Mouse (Mus musculus) forebrain, embryonic 10.5 days (tissue): ENCODE measurements around the gene Kremen1. TPM values are rescaled to one million over a fixed set of nuclear protein-coding genes. Genes with fewer than 3 reads are reported as not detected.
A peak's percentile ranks its signal among the peaks of the same experiment; 100 is the strongest.

Source experiments
- DNase-seq: peaks from one replicate; pipeline ENCODE4 v3.0.0-alpha.2; 2017; ENCODE audit warnings: low spot score; ENCODE audit errors: extremely low spot score
- H3K27ac ChIP-seq: fragments of 300-500 bp; sonication (generic); 2 replicates; pipeline ENCODE4 v1.5.1; 2016; ENCODE audit warnings: mild to moderate bottlenecking
- H3K27me3 ChIP-seq: fragments of 300-500 bp; sonication (generic); 2 replicates; pipeline ENCODE4 v1.6.1; 2016; ENCODE audit warnings: mild to moderate bottlenecking; ENCODE audit not compliant: poor library complexity, severe bottlenecking
- H3K36me3 ChIP-seq: fragments of 300-500 bp; sonication (generic); replicated peaks from 2 replicates; pipeline ENCODE4 v1.6.1; 2016; ENCODE audit warnings: mild to moderate bottlenecking, moderate library complexity
- H3K4me1 ChIP-seq: fragments of 300-500 bp; sonication (generic); 2 replicates; pipeline ENCODE4 v1.6.1; 2016
- H3K4me3 ChIP-seq: fragments of 300-500 bp; sonication (generic); 2 replicates; pipeline ENCODE4 v1.5.1; 2016; ENCODE audit warnings: mild to moderate bottlenecking, moderate library complexity
- H3K9me3 ChIP-seq: fragments of 300-500 bp; sonication (generic); 2 replicates; pipeline ENCODE4 v1.6.1; 2016; ENCODE audit warnings: mild to moderate bottlenecking, moderate library complexity
- WGBS: fragments of 180-500 bp; shearing (Covaris S2); methylation state at CpG from one replicate; pipeline ENCODE4 v1.1.7; 2016; 5-methylcytosine and 5-hydroxymethylcytosine counted together
- polyA plus RNA-seq: library from polyadenylated mRNA; unstranded; fragments of >200 nt; fragmentation: Nextera tagmentation; extraction: Ambion mirVana; gene quantifications from 2 replicates; pipeline ENCODE4 v1.2.1, GENCODE M21; 2016

Gene Kremen1
- polyA plus RNA-seq, 1 experiment from 2014 or later: 11.4 TPM

DNA sequence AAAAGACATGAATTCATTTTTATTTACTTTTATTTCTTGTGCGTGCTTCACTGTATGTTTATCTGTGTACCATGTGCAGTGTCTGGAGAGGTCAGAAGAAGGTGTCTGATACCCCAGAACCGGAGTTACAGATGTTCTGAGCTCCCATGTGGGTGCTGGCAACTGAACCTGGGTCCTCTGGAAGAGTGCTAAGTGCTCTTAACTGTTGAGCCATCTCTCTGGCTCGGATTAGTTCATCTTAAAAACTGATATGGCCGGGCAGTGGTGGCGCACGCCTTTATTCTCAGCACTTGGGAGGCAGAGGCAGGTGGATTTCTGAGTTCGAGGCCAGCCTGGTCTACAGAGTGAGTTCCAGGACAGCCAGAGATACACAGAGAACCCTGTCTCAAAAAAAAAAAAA is 18.1 kb downstream of the Kremen1 start:
- no peaks in the 10 kb centered on the region for H3K9me3 ChIP-seq
- H3K4me1 ChIP-seq: peaks cover 58% of the 10 kb centered on the region
- DNase-seq: no peak
- H3K4me3 ChIP-seq: no peak overlapping the region
- H3K36me3 ChIP-seq: peaks cover 21% of the 10 kb centered on the region
- WGBS: 96% methylated on average over 7 of the region's 7 CpGs
- H3K27ac ChIP-seq: no peak overlapping the region
- H3K27me3 ChIP-seq: no peaks in the 10 kb centered on the region

DNA sequence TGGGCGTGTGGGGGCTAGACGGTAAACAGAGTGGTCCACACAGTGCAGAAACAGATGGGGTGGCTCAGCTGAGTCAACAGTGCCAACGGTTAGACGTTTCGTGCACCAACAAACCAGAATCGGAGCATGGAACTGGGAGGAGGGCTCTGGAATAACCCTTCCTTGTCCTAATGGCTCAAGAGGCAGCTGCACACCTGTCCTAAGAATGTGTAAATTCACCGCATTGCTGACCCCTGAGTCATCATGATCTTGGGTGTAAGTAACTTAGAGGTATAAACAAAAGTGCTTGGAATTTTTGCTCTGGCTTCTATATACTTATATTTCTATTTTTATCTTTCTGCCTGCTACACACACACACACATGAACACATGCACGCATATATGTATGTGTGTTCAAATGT is 19.2 kb downstream of the Kremen1 start:
- Histone ChIP-seq H3K4me1 (peaks cover 50% of the 10 kb centered on the region), H3K9me3 (no peaks in the 10 kb centered on the region), H3K36me3 (peaks cover 32% of the 10 kb centered on the region), H3K4me3 (no peak overlapping the region), H3K27me3 (no peaks in the 10 kb centered on the region), H3K27ac (no peak overlapping the region)
- WGBS: 93% methylated on average over 8 of the region's 8 CpGs
- DNase-seq: no peak

DNA sequence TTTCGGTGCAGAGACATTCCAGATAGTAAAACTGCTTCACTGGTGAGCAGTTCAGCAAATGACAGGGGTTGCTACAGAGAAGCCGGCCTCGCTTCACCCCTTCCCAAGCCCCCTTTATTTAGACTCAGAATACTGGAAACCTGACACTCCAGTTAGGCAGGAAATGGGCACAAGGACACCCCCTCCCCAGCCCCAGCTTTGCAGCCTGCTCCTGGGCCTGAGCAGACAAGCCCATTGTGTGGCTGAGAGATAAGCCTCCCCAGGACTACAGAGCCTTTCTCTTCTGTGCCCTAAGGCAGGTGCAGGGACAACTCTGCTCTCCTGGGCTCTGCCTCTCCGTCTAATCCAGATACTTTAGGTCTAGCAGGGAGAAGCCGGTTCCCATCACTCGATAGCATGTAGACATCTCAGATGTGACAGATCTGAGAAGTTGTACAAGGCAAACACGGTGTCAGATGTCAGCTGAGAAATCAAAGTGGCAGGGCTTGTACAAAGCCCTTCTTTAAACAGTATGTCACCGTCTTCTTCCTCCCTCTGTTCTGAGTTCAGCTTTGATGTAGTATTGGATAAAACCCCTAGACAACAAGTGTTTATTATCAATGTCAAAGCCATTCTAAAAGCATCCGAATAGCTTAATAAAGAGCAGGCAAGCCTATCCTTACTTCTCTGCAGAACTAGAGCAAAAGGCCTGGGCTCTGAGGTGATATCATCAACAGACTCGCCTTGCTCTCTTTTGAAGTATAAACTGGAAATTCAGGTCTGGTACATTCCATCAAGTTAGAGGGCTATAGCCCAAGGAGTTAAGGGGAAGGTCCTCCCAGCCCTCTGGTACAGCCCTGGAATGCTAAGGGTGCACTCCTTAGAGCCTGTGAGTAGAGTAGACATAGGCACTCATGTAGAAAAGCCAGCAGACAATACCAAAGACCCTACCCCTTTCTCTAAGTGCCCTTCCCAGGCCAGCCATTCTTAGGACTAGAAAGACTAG is 21.4 kb downstream of the Kremen1 start:
- H3K4me1 ChIP-seq: peaks cover 58% of the 10 kb centered on the region
- no peaks in the 10 kb centered on the region for H3K9me3 ChIP-seq
- peak; percentile 49 for DNase-seq
- peak overlapping the region; percentile 9; the same call in 1 of the 2 replicates for H3K4me3 ChIP-seq
- H3K27ac ChIP-seq: peak overlapping the region; percentile 78
- H3K36me3 ChIP-seq: peaks cover 35% of the 10 kb centered on the region
- 9% methylated on average over 10 of the region's 10 CpGs for WGBS
- no peaks in the 10 kb centered on the region for H3K27me3 ChIP-seq

DNA sequence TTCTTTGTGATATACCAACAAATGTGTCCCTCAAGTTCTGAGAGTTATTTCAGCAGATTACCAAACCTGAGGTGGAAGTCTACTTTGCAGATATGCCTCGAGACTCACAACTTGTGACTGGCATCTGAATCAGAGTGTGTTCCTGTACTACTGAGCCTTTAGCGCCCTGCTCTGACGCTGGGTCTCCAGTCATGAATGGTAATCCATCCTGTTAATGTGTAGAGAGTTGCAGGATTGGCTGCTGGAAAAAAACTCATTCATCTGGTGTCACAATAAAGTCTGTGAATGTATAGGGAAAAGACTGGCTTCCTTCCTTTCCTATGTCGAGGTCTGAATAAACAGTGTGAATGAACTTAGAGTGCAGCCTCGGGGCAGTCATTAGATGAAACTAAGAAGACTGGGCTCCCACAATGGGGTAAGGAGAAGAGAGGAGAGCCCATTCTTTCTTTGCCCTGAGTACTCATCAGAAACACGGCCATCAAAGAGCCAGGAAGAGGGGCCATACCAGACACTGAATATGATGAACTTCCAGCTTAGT is 41.4 kb downstream of the Kremen1 start:
- no peak for DNase-seq
- Histone ChIP-seq H3K4me1 (peaks cover 32% of the 10 kb centered on the region), H3K27me3 (no peaks in the 10 kb centered on the region), H3K36me3 (no peaks in the 10 kb centered on the region), H3K9me3 (no peaks in the 10 kb centered on the region), H3K27ac (peak overlapping the region; percentile 12; the same call in 1 of the 2 replicates), H3K4me3 (no peak overlapping the region)
- WGBS: 34% methylated on average over 6 of the region's 6 CpGs

DNA sequence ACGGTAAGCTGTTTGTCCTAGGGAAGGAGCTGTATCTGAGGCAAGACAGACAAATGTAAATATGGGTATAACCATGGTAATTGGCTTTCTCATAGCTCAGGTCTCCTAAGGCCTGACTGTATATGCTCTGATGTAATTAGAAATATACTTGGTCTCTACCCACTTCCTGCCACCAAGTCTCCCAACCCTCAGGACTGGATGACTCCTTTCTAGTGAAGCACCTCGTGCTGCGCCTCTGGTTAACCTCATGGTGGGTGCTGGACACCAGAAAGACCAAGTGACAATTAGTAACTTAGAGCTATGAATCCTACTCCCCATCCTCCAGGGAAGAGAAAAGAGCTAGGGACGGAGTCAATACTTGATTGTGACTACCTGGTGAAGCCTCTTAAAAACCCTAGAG is 42.0 kb downstream of the Kremen1 start:
- H3K4me3 ChIP-seq: no peak overlapping the region
- H3K36me3 ChIP-seq: 0 out of 2 replicates have a peak, but pooled peaks cover 2% of the 10 kb centered on the region
- H3K27ac ChIP-seq: no peak overlapping the region
- H3K27me3 ChIP-seq: no peaks in the 10 kb centered on the region
- H3K4me1 ChIP-seq: peaks cover 32% of the 10 kb centered on the region
- DNase-seq: no peak
- no peaks in the 10 kb centered on the region for H3K9me3 ChIP-seq
- WGBS: 97% methylated on average over 4 of the region's 4 CpGs

DNA sequence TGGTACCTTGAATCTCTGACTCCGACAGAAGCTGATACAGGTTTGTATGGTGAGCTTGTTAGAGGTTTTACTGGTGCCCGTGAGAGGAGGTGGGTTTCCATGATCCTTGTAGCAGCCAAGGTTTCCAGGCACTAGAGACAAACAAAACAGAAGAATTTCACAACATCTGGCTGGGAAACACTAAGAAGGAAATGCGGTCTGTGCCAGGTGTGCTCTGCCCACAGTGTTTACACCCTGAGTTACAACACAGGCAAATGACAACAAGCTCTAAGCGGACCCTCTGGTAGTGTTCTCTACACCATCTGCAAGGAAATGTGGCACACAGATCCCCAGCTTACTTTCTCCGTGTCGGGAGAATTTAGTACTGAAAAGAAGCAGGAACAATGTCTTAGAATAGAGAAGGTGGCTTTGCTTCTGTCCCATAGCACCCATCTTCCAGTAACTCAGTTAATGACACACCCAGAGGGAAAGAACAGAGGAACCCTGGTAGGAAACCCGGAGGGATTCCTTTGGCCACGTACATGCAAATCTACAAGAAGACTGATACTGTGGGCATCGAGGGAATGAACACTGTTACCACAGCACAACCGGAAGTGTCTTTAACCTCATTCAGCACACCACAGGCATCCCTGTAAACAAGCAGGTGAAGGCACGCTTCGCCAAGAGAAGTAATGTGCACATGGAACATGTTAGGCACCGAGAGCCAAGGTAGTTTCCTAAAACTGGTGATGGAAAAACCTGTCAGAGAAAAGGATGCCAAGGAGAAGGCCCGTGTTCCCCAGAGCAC is 45.8 kb downstream of the Kremen1 start:
- Histone ChIP-seq H3K27ac (no peak overlapping the region), H3K36me3 (0 out of 2 replicates have a peak, but pooled peaks cover 3% of the 10 kb centered on the region), H3K27me3 (no peaks in the 10 kb centered on the region), H3K4me1 (peaks cover 33% of the 10 kb centered on the region), H3K9me3 (no peaks in the 10 kb centered on the region), H3K4me3 (no peak overlapping the region)
- DNase-seq: no peak
- whole genome bisulfite sequencing: 89% methylated on average over 14 of the region's 14 CpGs

DNA sequence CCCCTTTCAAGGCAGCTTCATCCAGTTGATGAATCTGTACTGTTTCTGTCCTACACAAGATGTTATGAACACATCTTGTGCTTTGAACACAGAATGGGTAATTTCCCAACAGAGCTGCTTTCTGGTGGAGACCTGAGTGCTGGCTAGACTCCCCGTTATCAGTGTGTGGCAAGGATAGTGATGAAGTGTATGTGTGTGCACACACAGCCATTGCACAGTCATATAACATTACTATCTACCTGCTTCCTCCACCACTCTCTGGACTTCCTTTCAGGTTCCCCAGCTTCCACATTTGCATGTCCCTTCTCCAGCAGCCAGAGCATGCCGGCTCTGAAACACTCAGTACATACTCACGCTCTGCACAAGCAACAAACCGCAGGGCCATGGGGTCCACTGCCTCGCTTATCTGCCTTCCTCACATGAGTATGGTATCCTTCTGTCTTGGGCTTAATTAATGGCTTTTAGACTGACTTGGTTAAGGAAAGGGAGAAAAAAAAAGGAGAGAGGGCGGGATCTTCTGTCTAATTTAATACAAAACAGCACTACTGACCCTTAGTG is 46.8 kb downstream of the Kremen1 start:
- peaks cover 8% of the 10 kb centered on the region for H3K36me3 ChIP-seq
- H3K27me3 ChIP-seq: no peaks in the 10 kb centered on the region
- H3K9me3 ChIP-seq: no peaks in the 10 kb centered on the region
- H3K4me1 ChIP-seq: peaks cover 23% of the 10 kb centered on the region
- H3K27ac ChIP-seq: no peak overlapping the region
- DNase-seq: no peak
- WGBS: 94% methylated on average over 6 of the region's 6 CpGs
- H3K4me3 ChIP-seq: no peak overlapping the region

DNA sequence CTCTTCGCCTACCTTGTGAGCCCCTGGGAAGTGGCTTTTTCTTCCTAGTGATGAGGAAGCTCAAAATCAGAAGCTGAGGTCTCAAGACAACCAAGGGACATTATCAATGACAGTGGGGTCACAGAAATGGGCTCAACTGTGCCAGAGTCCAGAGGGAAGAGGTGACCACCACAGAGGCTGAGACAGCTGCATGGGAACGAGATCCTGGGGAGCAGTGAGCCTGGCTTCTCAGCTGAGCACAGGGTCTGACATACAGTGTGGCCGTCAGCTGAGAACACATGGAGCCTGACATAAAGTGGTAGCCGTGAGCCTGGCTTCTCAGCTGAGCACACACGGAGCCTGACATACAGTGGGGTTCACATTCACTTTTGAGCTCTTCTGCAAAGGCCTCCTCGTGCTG is 58.3 kb downstream of the Kremen1 start:
- H3K27ac ChIP-seq: 0 out of 2 replicates have a peak overlapping the region, but pooled peaks have one; percentile 35
- WGBS: 88% methylated on average over 6 of the region's 6 CpGs
- no peaks in the 10 kb centered on the region for H3K27me3 ChIP-seq

DNA sequence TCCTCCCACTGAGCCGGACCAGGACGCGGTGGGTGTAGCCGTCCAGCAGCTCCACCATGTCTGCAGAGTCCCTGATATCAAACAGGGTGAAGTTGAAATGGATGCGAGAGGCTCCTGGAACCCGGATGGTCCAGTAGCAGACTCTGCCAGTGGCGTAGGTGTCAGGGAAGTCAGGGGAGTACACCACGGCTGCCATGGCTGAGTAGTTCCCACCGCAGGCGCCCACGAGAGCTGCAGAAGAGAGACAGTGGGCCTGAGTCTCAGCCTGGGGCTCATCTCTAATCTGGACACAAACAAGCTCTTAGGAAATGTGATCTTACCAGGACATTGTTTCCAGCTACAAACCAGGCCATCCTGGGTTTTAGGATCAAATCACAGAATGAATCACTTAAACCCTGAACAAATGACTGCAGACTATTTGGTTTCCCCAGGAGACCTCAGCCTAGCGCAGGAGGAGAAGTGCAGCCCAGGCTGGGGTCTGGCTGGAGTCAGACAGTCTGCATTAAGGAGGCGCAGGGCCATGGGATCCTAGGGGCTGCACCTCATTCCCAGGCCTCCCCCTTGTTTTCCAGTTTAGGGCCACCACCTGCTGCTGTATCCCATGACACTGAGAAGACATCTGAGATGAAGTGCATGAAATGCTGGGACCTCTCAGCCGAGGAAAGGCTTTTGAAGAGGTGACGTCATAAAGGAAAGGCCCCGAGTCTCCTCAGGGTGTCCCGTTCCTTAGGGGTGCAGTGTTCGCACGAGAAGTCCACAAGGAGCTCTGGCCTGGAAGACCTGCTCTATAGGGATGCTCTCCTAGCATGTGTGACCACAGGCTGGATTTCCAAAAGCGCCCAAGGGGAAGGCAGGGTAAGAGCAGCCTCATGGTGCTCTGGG is 59.3 kb downstream of the Kremen1 start:
- Histone ChIP-seq H3K4me1 (peaks cover 28% of the 10 kb centered on the region), H3K36me3 (peaks cover 37% of the 10 kb centered on the region), H3K4me3 (no peak overlapping the region), H3K27ac (peak overlapping the region; percentile 21; the same call in 1 of the 2 replicates), H3K9me3 (no peaks in the 10 kb centered on the region), H3K27me3 (no peaks in the 10 kb centered on the region)
- no peak for DNase-seq
- WGBS: 83% methylated on average over 20 of the region's 20 CpGs

More for the DNA sequence above, 58.3 kb downstream of the Kremen1 start:
- Histone ChIP-seq H3K9me3 (no peaks in the 10 kb centered on the region), H3K4me3 (no peak overlapping the region), H3K4me1 (peaks cover 24% of the 10 kb centered on the region), H3K36me3 (peaks cover 38% of the 10 kb centered on the region)
- DNase-seq: no peak

DNA sequence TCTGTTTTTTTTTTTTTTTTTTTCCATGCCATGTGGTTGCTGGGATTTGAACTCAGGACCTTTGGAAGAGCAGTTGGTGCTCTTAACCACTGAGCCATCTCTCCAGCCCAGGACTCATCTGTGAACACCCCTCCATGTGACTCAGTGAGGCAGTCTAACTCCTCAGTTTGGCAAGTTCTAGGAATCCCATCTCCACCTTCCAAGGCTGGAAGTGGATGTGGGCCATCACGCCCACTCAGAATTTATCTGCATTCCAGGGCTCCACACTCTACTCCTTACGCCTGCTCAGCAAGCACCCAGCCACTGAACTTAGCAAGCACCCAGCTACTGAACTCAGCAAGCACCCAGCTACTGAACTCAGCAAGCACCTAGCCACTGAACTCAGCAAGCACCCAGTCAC is 61.5 kb downstream of the Kremen1 start:
- 92% methylated on average over 2 of the region's 2 CpGs for WGBS
- H3K27ac ChIP-seq: no peak overlapping the region
- H3K4me1 ChIP-seq: peaks cover 25% of the 10 kb centered on the region
- no peak overlapping the region for H3K4me3 ChIP-seq
- no peaks in the 10 kb centered on the region for H3K27me3 ChIP-seq
- DNase-seq: no peak
- no peaks in the 10 kb centered on the region for H3K9me3 ChIP-seq
- peaks cover 28% of the 10 kb centered on the region for H3K36me3 ChIP-seq

DNA sequence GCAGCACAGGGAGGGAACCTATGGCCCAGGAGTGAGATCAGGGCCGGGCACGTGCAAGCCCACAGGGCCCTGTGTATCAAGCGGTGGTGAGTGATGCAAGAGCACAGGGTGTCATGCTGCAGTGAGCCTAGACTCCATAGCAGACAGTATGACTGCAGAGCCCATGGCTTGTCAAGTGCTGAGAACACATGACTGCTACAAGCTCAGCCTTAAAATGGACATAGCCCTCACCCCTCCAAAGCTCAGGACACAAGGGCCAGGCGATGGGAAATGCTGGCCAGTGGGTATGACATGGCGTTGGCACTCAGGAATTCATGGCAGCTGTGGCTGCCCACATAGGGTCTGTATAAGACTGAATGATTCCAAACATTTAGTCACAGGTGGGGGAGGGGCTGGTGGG is 64.3 kb downstream of the Kremen1 start:
- no peak overlapping the region for H3K4me3 ChIP-seq
- H3K27ac ChIP-seq: peak overlapping the region; percentile 60
- WGBS: 85% methylated on average over 5 of the region's 5 CpGs
- peaks cover 31% of the 10 kb centered on the region for H3K36me3 ChIP-seq
- DNase-seq: no peak
- peaks cover 23% of the 10 kb centered on the region for H3K4me1 ChIP-seq
- no peaks in the 10 kb centered on the region for H3K9me3 ChIP-seq
- H3K27me3 ChIP-seq: no peaks in the 10 kb centered on the region
